Mouse (Mus musculus): ENCODE results near the gene Wtap. TPM values are rescaled to one million over a fixed set of nuclear protein-coding genes. Genes with fewer than 3 reads are reported as not detected.
"Not testable (repeated sequence)": the region's sequence is repeated elsewhere in the genome, so short reads cannot be mapped to it uniquely, and the experiment has no call there.

Gene Wtap
- 63.4 and 69.1 TPM in 2 replicates for polyA plus RNA-seq (2015; fragmentation: Nextera tagmentation; extraction: Ambion mirVana)

- peak within 1 kb of the TSS; percentile 91 for H3K4me2 ChIP-seq
- ATAC-seq (ENCODE audit: low read depth) (no peak), DNase-seq (no peak)
- no peaks in the 10 kb centered on the region for H3K9me3 ChIP-seq (replicated peaks)
- H3K4me3 ChIP-seq (replicated peaks): peak within 1 kb of the TSS; percentile 99
- peak within 1 kb of the TSS; percentile 100 for H3K9ac ChIP-seq
- 56% methylated on average over 1 of the region's 1 CpGs for WGBS (ENCODE audit: insufficient replicate concordance)
- no peaks in the 10 kb centered on the region for H3K36me3 ChIP-seq
- peaks cover 18% of the 10 kb centered on the region for H3K4me1 ChIP-seq (replicated peaks)
- H3K27me3 ChIP-seq: no peaks in the 10 kb centered on the region
- peak within 1 kb of the TSS; percentile 99 for H3K27ac ChIP-seq
Observed at GRCm38 (mm10) chr17:12994069-12994468, at the start of gene Wtap. Gene Wtap (minus strand): TSS chr17:12994169.

- ATAC-seq (ENCODE audit: low read depth); H3K4me1 ChIP-seq (replicated peaks): not testable (repeated sequence)
- 45% methylated on average over 3 of the region's 12 CpGs for WGBS (ENCODE audit: insufficient replicate concordance)
Observed at GRCm38 (mm10) chr17:13036627-13037192, 42.7 kb upstream of the Wtap start.

GRCm38 (mm10) chr17:13013316-13013715 lies 19.3 kb upstream of the Wtap start:
- no peak overlapping the region for H3K27ac ChIP-seq
- H3K27me3 ChIP-seq: no peaks in the 10 kb centered on the region
- no peak for DNase-seq
- no peaks in the 10 kb centered on the region for H3K9me3 ChIP-seq (replicated peaks)
- 74% methylated on average over 3 of the region's 3 CpGs for WGBS (ENCODE audit: insufficient replicate concordance)
- H3K4me1 ChIP-seq (replicated peaks): peaks cover 15% of the 10 kb centered on the region
- peaks cover 59% of the 10 kb centered on the region for H3K36me3 ChIP-seq
- H3K4me2 ChIP-seq: no peak overlapping the region
- ATAC-seq (ENCODE audit: low read depth): no peak
- H3K9ac ChIP-seq: no peak overlapping the region
- H3K4me3 ChIP-seq (replicated peaks): no peak overlapping the region

More at GRCm38 (mm10) chr17:13036627-13037192, 42.7 kb upstream of the Wtap start:
- H3K36me3 ChIP-seq; H3K4me3 ChIP-seq (replicated peaks); H3K4me2 ChIP-seq; DNase-seq; H3K9ac ChIP-seq; H3K9me3 ChIP-seq (replicated peaks); H3K27me3 ChIP-seq; H3K27ac ChIP-seq: not testable (repeated sequence)

GRCm38 (mm10) chr17:13009887-13010286 lies 15.9 kb upstream of the Wtap start:
- H3K9me3 ChIP-seq (replicated peaks): no peaks in the 10 kb centered on the region
- no peak overlapping the region for H3K4me3 ChIP-seq (replicated peaks)
- no peak overlapping the region for H3K9ac ChIP-seq
- peaks cover 43% of the 10 kb centered on the region for H3K36me3 ChIP-seq
- no peak overlapping the region for H3K27ac ChIP-seq
- 20% methylated on average over 3 of the region's 3 CpGs for WGBS (ENCODE audit: insufficient replicate concordance)
- DNase-seq (peak; percentile 47), ATAC-seq (ENCODE audit: low read depth) (no peak)
- no peaks in the 10 kb centered on the region for H3K27me3 ChIP-seq
- no peak overlapping the region for H3K4me2 ChIP-seq
- peaks cover 35% of the 10 kb centered on the region for H3K4me1 ChIP-seq (replicated peaks)

GRCm38 (mm10) chr17:13008528-13008927 lies 14.6 kb upstream of the Wtap start:
- peak overlapping the region; percentile 89 for H3K4me3 ChIP-seq (replicated peaks)
- WGBS (ENCODE audit: insufficient replicate concordance): under 1% methylated on average over 10 of the region's 10 CpGs
- peak; percentile 24 for DNase-seq
- no peaks in the 10 kb centered on the region for H3K9me3 ChIP-seq (replicated peaks)
- H3K4me2 ChIP-seq: peak overlapping the region; percentile 91
- peak overlapping the region; percentile 91 for H3K9ac ChIP-seq
- H3K27ac ChIP-seq: peak overlapping the region; percentile 92
- no peak for ATAC-seq (ENCODE audit: low read depth)
- H3K36me3 ChIP-seq: peaks cover 31% of the 10 kb centered on the region
- H3K4me1 ChIP-seq (replicated peaks): peaks cover 35% of the 10 kb centered on the region
- no peaks in the 10 kb centered on the region for H3K27me3 ChIP-seq

- peak; percentile 99 for DNase-seq
- Histone ChIP-seq H3K4me2 (peak overlapping the region; percentile 91), H3K4me1 (replicated peaks) (peaks cover 35% of the 10 kb centered on the region), H3K4me3 (replicated peaks) (peak overlapping the region; percentile 89), H3K9me3 (replicated peaks) (no peaks in the 10 kb centered on the region), H3K9ac (peak overlapping the region; percentile 91), H3K27ac (peak overlapping the region; percentile 92), H3K27me3 (no peaks in the 10 kb centered on the region), H3K36me3 (peaks cover 24% of the 10 kb centered on the region)
- peak; percentile 98 for ATAC-seq (ENCODE audit: low read depth)
- WGBS (ENCODE audit: insufficient replicate concordance): under 1% methylated on average over 75 of the region's 76 CpGs
Observed at GRCm38 (mm10) chr17:13007730-13008425, 13.9 kb upstream of the Wtap start.

GRCm38 (mm10) chr17:13006984-13007383 lies 13.0 kb upstream of the Wtap start:
- peak overlapping the region; percentile 89 for H3K4me3 ChIP-seq (replicated peaks)
- peak overlapping the region; percentile 60 for H3K27ac ChIP-seq
- ATAC-seq (ENCODE audit: low read depth): no peak
- peak overlapping the region; percentile 91 for H3K4me2 ChIP-seq
- no peaks in the 10 kb centered on the region for H3K27me3 ChIP-seq
- WGBS (ENCODE audit: insufficient replicate concordance): 56% methylated on average over 5 of the region's 5 CpGs
- peaks cover 35% of the 10 kb centered on the region for H3K4me1 ChIP-seq (replicated peaks)
- no peak for DNase-seq
- no peaks in the 10 kb centered on the region for H3K9me3 ChIP-seq (replicated peaks)
- H3K36me3 ChIP-seq: peaks cover 15% of the 10 kb centered on the region
- peak overlapping the region; percentile 59; the same call in 1 of the 2 replicates for H3K9ac ChIP-seq

- Histone ChIP-seq H3K9ac (peak within 1 kb of the TSS; percentile 59), H3K27ac (peak within 1 kb of the TSS; percentile 92), H3K36me3 (peaks cover 11% of the 10 kb centered on the region), H3K4me2 (peak within 1 kb of the TSS; percentile 91), H3K4me3 (replicated peaks) (peak within 1 kb of the TSS; percentile 89), H3K4me1 (replicated peaks) (peaks cover 35% of the 10 kb centered on the region)
- not testable (repeated sequence) for H3K27me3 ChIP-seq; DNase-seq; H3K9me3 ChIP-seq (replicated peaks); ATAC-seq (ENCODE audit: low read depth)
- 89% methylated on average over 2 of the region's 2 CpGs for WGBS (ENCODE audit: insufficient replicate concordance)
Observed at GRCm38 (mm10) chr17:13006546-13006945, 12.6 kb upstream of the Wtap start, which contains the start of gene Sod2. Gene Sod2 (plus strand): TSS chr17:13006846.

GRCm38 (mm10) chr17:13004436-13004835 lies 10.5 kb upstream of the Wtap start:
- not testable (repeated sequence) for H3K4me3 ChIP-seq (replicated peaks); H3K36me3 ChIP-seq; H3K27me3 ChIP-seq; H3K9ac ChIP-seq; DNase-seq; H3K9me3 ChIP-seq (replicated peaks); H3K4me2 ChIP-seq; ATAC-seq (ENCODE audit: low read depth); H3K27ac ChIP-seq
- H3K4me1 ChIP-seq (replicated peaks): peaks cover 30% of the 10 kb centered on the region
- 68% methylated on average over 2 of the region's 2 CpGs for WGBS (ENCODE audit: insufficient replicate concordance)

GRCm38 (mm10) chr17:13002243-13002642 lies 8.3 kb upstream of the Wtap start:
- not testable (repeated sequence) for H3K4me2 ChIP-seq; DNase-seq; H3K9me3 ChIP-seq (replicated peaks); H3K27me3 ChIP-seq; H3K36me3 ChIP-seq; H3K27ac ChIP-seq; H3K4me3 ChIP-seq (replicated peaks); ATAC-seq (ENCODE audit: low read depth); H3K9ac ChIP-seq
- peaks cover 17% of the 10 kb centered on the region for H3K4me1 ChIP-seq (replicated peaks)
- WGBS (ENCODE audit: insufficient replicate concordance): 72% methylated on average over 5 of the region's 5 CpGs

- no peak overlapping the region for H3K4me3 ChIP-seq (replicated peaks)
- 61% methylated on average over 6 of the region's 6 CpGs for WGBS (ENCODE audit: insufficient replicate concordance)
- no peak overlapping the region for H3K9ac ChIP-seq
- H3K36me3 ChIP-seq: no peaks in the 10 kb centered on the region
- H3K9me3 ChIP-seq (replicated peaks): no peaks in the 10 kb centered on the region
- DNase-seq: no peak
- no peaks in the 10 kb centered on the region for H3K4me1 ChIP-seq (replicated peaks)
- no peaks in the 10 kb centered on the region for H3K27me3 ChIP-seq
- no peak overlapping the region for H3K27ac ChIP-seq
- no peak overlapping the region for H3K4me2 ChIP-seq
- ATAC-seq (ENCODE audit: low read depth): no peak
Observed at GRCm38 (mm10) chr17:12999069-12999468, 5.1 kb upstream of the Wtap start.

All from liver, embryonic 13.5 days (tissue).